Mouse (Mus musculus) adrenal gland, postnatal 25 days (tissue): ENCODE measurements around the gene Tex101. TPM values are rescaled to one million over a fixed set of nuclear protein-coding genes. Genes with fewer than 3 reads are reported as not detected.
"Not testable (repeated sequence)": the region's sequence is repeated elsewhere in the genome, so short reads cannot be mapped to it uniquely, and the experiment has no call there.

Experiments used
- DNase-seq: peaks from one replicate; pipeline ENCODE4 v3.0.0; 2021; ENCODE audit warnings: mixed read lengths
- total RNA-seq: library from RNA; stranded (reverse); gene quantifications from 2 replicates; pipeline ENCODE4 v1.2.3, GENCODE M21; 2021

The Tex101 gene
- total RNA-seq, 1 experiment from 2014 or later, result not detected

DNA sequence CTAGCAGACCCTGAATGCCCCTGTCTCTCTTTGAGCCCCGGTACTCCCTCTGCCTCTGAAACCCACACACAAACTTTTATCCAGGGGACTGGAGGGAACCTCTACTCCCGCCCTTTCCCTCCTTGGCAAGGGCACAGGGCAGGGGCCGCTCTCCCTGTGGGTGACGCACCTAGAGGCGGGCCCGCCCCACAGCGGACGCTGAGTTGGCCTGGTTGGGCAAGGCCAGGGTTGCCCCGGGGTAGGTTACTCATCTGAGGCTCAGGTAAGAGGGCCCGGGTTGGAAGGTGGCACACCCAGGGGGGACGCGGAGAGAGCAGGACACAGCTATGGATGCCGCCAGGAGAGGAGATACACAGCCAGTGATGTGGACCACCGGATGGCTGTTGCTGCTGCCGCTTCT is 40.2 kb downstream of the Tex101 start, which contains the start of gene Lypd3:
TSS of gene Lypd3 (plus strand) at position 287 of the 400 bp plus-strand sequence.
- no peak for DNase-seq

DNA sequence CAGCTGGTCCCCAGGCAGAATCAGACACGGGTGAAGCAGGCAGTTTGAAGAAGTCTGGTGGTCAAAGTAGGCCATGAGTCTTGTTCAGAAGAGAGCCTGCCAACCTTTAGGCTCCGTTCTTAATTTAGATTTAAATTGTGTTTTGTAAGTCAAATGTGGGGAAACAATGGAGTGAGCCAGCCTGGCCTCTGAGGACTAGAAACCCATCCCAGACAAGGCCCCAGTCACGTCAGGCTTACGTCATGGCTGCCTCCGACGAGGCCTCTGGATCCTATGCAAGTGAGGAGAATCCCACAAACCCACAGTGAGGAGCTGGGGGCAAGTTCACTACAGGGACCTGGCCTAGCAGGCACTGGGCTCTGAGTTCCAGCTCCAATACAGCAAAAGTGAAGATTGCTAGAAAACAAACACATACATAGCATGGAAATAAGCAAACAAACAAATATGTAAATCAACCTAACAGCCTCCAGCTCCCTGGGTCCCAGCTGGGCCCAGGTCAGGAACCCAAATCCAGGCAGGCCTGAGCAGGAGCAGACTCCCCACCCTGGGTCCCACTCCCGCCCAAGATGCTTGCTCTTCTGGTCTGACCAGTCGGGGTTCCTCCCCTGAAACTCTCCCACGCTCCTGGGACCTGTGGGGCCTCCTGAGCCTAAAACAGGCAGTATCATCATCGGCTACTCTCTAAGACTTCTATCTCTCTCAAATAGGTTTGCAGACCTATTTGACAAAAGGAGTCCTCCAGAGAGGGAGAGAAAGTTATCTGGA is 46.2 kb downstream of the Tex101 start:
- no peak for DNase-seq

DNA sequence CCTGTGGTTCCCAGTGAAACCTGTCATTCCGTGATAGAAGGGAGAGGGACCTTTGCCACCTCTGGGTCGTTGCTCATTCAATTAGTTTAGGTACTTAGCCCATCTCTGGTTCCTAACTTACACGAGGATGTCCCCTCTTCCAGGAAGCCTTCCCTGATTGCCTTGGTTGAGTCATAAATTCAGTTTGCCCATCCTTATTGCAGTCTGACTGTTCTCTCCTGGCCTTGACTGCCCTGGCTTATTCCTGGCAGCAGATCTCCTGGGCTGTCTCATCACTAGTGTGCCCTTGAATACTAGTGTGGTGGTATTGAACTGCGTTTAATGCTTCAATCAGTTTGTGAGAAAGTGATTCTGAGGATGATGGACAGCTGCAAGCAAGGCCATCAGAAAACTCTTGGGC is 46.8 kb downstream of the Tex101 start:
- no peak for DNase-seq

DNA sequence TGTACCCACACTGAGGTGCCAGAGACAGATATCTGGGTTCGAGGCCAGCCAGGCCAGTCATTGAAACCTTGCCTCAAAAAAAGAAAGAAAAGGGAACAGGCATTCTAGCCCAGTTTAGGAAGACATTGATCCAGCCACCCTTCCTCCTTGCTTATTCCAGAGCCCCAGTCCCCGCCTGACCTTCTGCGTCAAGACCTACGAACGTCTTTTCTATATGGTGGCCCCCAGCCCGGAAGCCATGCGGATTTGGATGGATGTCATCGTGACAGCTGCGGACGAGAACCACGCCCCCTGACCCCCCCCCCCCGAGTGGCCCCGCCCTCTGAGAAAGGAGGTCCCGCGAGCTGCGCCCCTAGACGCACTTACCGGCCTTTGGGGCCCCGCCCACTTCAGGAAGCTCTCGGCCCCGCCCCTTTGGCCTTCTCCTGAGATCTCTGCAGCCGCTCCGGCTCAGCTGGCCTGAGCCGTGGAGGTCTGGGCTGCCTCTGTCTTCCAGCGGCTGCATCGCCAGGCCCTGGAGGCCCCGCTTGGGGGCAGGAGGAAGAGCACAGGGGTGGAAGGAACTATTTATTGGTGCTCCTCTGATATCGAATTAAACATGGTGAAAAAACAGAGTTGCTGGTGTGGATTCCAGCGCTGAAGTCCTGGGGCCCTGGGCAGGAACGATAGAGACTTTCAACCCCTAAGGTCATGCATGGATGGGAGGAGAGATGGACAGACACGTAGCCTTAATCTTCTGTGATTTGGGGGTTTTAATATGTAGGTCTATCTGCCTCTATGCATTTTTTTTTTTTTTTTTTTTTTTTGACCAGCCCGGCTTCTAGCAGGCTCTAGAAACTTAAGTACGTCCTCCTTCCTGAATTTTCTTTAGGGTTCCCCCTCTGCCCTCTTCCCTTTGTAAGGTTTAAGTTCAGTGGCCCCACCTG is 47.5 kb downstream of the Tex101 start:
- DNase-seq, result peak; percentile 90

DNA sequence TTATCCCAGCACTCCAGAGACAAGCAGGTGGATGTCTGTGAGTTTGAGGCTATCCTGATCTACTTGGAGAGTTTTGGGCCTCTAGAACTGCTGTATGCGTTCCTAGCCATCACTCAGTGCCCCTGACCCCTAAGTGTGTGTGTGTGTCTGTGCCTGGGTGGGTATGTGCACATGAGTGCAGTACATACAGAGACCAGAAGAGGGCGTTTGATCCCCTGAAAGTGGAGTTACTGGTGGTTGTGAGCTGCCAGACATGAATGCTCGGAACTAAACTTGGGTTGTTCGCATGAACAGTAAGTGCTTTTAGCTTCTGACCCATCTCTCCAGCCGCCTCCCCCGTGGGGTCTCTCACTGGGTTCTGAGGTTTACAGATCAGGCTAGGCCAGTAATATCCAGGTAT is 53.5 kb downstream of the Tex101 start:
- no peak for DNase-seq

DNA sequence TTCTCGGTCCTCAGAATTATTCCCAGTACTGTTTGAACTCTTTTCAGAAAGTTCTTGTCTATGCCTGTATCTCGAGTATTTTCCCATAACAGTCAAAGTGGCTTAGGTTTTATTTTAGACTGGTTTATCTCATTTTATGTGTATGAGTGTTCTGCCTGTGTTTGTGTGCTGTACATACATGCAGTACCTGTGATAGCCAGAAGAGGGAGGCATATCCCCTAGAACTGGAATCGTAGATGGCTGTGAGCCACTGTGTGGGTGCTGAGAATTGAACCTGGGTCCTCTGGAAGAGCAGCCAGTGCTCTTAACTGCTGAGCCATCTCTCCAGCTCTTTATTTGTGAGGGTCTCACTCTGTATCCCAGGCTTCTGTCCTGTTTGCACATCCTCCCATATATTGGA is 55.3 kb downstream of the Tex101 start:
- DNase-seq, result no peak

DNA sequence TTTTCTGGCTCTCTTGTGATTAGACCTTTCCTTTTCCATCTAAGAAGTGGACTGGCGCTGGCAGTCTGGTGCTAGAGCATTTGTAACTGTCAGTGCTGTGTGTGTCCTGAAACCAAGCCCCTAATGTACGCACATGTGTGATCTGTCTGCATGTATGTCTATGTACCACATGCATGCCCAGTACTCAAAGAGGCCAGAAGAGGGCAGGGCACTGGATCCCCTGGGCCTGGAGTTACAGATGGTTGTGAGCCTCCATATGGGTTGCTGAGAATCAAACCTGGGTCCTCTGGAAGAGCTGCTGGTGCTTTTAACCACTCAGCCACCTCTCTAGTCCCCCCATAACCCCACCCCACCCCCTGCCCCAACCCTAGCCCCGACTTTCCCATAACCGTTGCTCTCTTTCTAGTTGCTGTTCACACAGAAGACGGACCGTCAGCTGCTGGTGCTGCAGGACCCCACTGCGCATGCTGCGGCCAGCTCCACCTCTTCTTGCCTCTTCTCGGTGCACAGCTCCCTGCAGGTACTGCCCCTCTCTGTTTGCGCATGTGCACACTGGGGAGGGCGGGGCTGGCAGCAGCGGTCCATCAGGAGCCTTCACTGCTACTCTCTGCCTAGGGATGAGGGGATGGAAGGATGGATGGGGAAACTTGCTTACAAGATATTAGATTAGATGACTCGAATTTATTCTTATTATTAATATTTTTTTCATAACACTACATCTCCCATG is 56.6 kb downstream of the Tex101 start:
- DNase-seq, result no peak

DNA sequence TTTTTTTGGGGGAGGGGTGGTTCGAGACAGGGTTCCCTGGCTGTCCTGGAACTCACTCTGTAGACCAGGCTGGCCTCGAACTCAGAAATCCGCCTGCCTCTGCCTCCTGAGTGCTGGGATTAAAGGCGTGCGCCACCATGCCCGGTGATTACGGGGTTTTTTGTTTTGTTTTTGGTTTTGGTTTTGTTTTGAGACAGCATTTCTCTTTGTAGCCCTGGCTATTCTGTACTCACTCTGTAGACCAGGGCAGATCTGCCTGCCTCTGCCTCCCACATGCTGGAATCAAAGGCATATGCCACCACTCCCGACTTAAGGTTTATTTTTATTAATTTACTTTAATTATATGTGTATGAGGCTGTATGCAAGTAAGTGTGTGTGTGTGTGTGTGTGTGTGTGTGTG is 58.1 kb downstream of the Tex101 start:
- not testable (repeated sequence) for DNase-seq

Other genes starting within 250 kb of the Tex101 start
- gene Irgc1, start 224.4 kb downstream of the Tex101 start, total RNA-seq, result not detected in 2 replicates
- gene Plaur, start 214.2 kb downstream of the Tex101 start, total RNA-seq, result 5.6 and 7.8 TPM in 2 replicates
- 2.4 and 3.8 TPM in 2 replicates for gene Cadm4, start 194.7 kb downstream of the Tex101 start, total RNA-seq
- gene Zfp428, start 169.7 kb downstream of the Tex101 start, total RNA-seq, result 6.2 and 7.0 TPM in 2 replicates
- gene AC161166.1, start 164.2 kb downstream of the Tex101 start, total RNA-seq, result not detected in 2 replicates
- gene Irgq, start 146.0 kb downstream of the Tex101 start, total RNA-seq, result 24.5 and 29.5 TPM in 2 replicates
- not detected in 2 replicates for gene Pinlyp, start 130.6 kb downstream of the Tex101 start, total RNA-seq
- gene Xrcc1, start 130.4 kb downstream of the Tex101 start, total RNA-seq, result 38.0 and 51.2 TPM in 2 replicates
- gene Ethe1, start 89.1 kb downstream of the Tex101 start, total RNA-seq, result 26.0 and 38.2 TPM in 2 replicates
- 0.39 TPM in 1 of 2 replicates, not detected in the other for gene Zfp575, start 89.0 kb downstream of the Tex101 start, total RNA-seq
- gene Phldb3, start 65.9 kb downstream of the Tex101 start, total RNA-seq, result 7.1 and 7.4 TPM in 2 replicates
- gene Lypd3, start 40.1 kb downstream of the Tex101 start, total RNA-seq, result 1.5 and 1.7 TPM in 2 replicates
- not detected in 2 replicates for gene BC049730, start 32.6 kb upstream of the Tex101 start, total RNA-seq
- not detected in 2 replicates for gene Gm4763, start 50.2 kb upstream of the Tex101 start, total RNA-seq
- gene Cd177, start 83.6 kb upstream of the Tex101 start, total RNA-seq, result not detected in 2 replicates
- gene Ceacam10, start 100.5 kb upstream of the Tex101 start, total RNA-seq, result 0.36 TPM in 1 of 2 replicates, not detected in the other
- 0.94 TPM in 1 of 2 replicates, not detected in the other for gene Gm9844, start 185.5 kb upstream of the Tex101 start, total RNA-seq
- not detected in 2 replicates for gene Lypd4, start 193.3 kb upstream of the Tex101 start, total RNA-seq
- not detected in 2 replicates for gene Dmrtc2, start 193.4 kb upstream of the Tex101 start, total RNA-seq
- gene Rps19, start 207.7 kb upstream of the Tex101 start, total RNA-seq, result 564 and 876 TPM in 2 replicates
- gene Cd79a, start 220.7 kb upstream of the Tex101 start, total RNA-seq, result 0.91 and 1.0 TPM in 2 replicates
- 126 and 138 TPM in 2 replicates for gene Arhgef1, start 226.2 kb upstream of the Tex101 start, total RNA-seq